31 mouse cellular contexts compared by ENCODE assay signal in genomic region chr14:19732097-19732496, GRCm38 (mm10). TPM values are rescaled to one million over a fixed set of nuclear protein-coding genes. Genes with fewer than 3 reads are reported as not detected.
A peak's percentile ranks its signal among the peaks of the same experiment; 100 is the strongest.
DNase-seq lines count a peak whose midpoint lies in the region; ATAC-seq and TF ChIP-seq lines count a peak whose summit lies in the region.
"Had no signal": no experiment of that assay in that cellular context is flagged by ENCODE, and none has a peak within 500 bp of the region (broad histone marks: within the 10 kb centered on the region; RNA-seq: fewer than 3 reads in every experiment).

No protein-coding gene starts in this region.

- no peaks in the 10 kb centered on the region for H3K79me2 ChIP-seq in myocyte (ENCODE audit: control insufficient read depth, insufficient read depth)

- H3K36me3 ChIP-seq in myocyte (ENCODE audit: control insufficient read depth, insufficient read depth) = no peaks in the 10 kb centered on the region
- no peaks in the 10 kb centered on the region for H3K36me3 ChIP-seq in stomach, postnatal 0 days (ENCODE audit: control insufficient read depth, insufficient read depth, low read length)
- H3K36me3 ChIP-seq: embryonic facial prominence, embryonic 13.5 days; embryonic facial prominence, embryonic 15.5 days; forebrain, embryonic 10.5 days; forebrain, embryonic 12.5 days; G1E had no signal

- peak; percentile 46 for ATAC-seq in granulocyte monocyte progenitor cell, adult 5-6 weeks (replicated peaks; ENCODE audit: poor library complexity, severe bottlenecking)
- no peak for ATAC-seq in stomach, postnatal 0 days (ENCODE audit: low FRiP score, low TSS enrichment)
- ATAC-seq: activated CD4-positive, CD25-positive, alpha-beta regulatory T cell, adult 4 months; CD4-positive, CD25-positive, alpha-beta regulatory T cell, adult 4 months; forebrain, embryonic 14.5 days; forebrain, embryonic 16.5 days; Patski had no signal

- no peaks in the 10 kb centered on the region for H3K9me3 ChIP-seq in stomach, postnatal 0 days (ENCODE audit: control insufficient read depth, low read length)
- H3K9me3 ChIP-seq: embryonic facial prominence, embryonic 13.5 days; embryonic facial prominence, embryonic 15.5 days; forebrain, embryonic 10.5 days; forebrain, embryonic 12.5 days; G1E had no signal

- H3K9ac ChIP-seq in stomach, postnatal 0 days (ENCODE audit: low read length) = no peak overlapping the region
- H3K9ac ChIP-seq: embryonic facial prominence, embryonic 13.5 days; embryonic facial prominence, embryonic 15.5 days; forebrain, embryonic 12.5 days had no signal

- no peak overlapping the region for H3K27ac ChIP-seq in gastrocnemius, adult 2 months
- H3K27ac ChIP-seq in stomach, postnatal 0 days (replicated peaks) = no peak overlapping the region
- H3K27ac ChIP-seq: embryonic facial prominence, embryonic 13.5 days; embryonic facial prominence, embryonic 15.5 days; forebrain, embryonic 10.5 days; forebrain, embryonic 12.5 days had no signal

- DNase-seq in gastrocnemius, adult 2 months = peak; percentile 22
- DNase-seq in gastrocnemius, adult 18-20 months (ENCODE audit: low spot score) = no peak
- peak; percentile 56 for DNase-seq in NIH3T3 (ENCODE audit: low read depth)
- DNase-seq in stomach, postnatal 0 days (ENCODE audit: low spot score) = no peak
- DNase-seq in thymus, postnatal 4 days = no peak
- DNase-seq in testis, postnatal 14 days (ENCODE audit: low spot score) = no peak
- DNase-seq: adrenal gland, adult 2 months; adrenal gland, postnatal 10 days; adrenal gland, postnatal 25 days; B cell, adult 2 months; cerebellum, adult 11 months; cerebellum, adult 18-20 months; cerebellum, adult 8-10 months; cerebellum, adult 9-11 months; cerebellum, postnatal 14 days; cerebellum, postnatal 36 days; embryo, embryonic 11 days had no signal

- intact Hi-C loops in gastrocnemius, adult 2 months (cut with DNase I) = no loop called here

- H3ac ChIP-seq in myocyte (ENCODE audit: control insufficient read depth, insufficient read length) = no peak overlapping the region

- H3K4me2 ChIP-seq in myocyte (ENCODE audit: low read depth) = no peak overlapping the region
- no peak overlapping the region for H3K4me2 ChIP-seq in stomach, postnatal 0 days (replicated peaks; ENCODE audit: low read depth)
- H3K4me2 ChIP-seq: embryonic facial prominence, embryonic 13.5 days; embryonic facial prominence, embryonic 15.5 days; forebrain, embryonic 12.5 days had no signal

- peaks cover 3% of the 10 kb centered on the region for H3K4me1 ChIP-seq in stomach, postnatal 0 days (replicated peaks; ENCODE audit: control insufficient read depth, insufficient read depth)

- WGBS in stomach, postnatal 0 days = 76% methylated on average over 2 of the region's 2 CpGs

- no peak for TF ChIP-seq POLR2A in myocyte (IDR thresholded peaks at IDR 0.05; ENCODE audit: insufficient read length, low read depth)

- H3K4me3 ChIP-seq in gastrocnemius, adult 2 months = no peak overlapping the region
- no peak overlapping the region for H3K4me3 ChIP-seq in myocyte
- H3K4me3 ChIP-seq in stomach, postnatal 0 days (ENCODE audit: low read depth, low read length) = no peak overlapping the region
- H3K4me3 ChIP-seq: embryonic facial prominence, embryonic 13.5 days; embryonic facial prominence, embryonic 15.5 days; erythroblast, embryonic 14.5 days; forebrain, embryonic 10.5 days; forebrain, embryonic 12.5 days had no signal

- H3K27me3 ChIP-seq in myocyte (ENCODE audit: control insufficient read depth, insufficient read depth, insufficient read length) = no peaks in the 10 kb centered on the region
- no peaks in the 10 kb centered on the region for H3K27me3 ChIP-seq in stomach, postnatal 0 days (ENCODE audit: control insufficient read depth, insufficient read depth, low read length)
- H3K27me3 ChIP-seq: CH12.LX; embryonic facial prominence, embryonic 13.5 days; embryonic facial prominence, embryonic 15.5 days; forebrain, embryonic 12.5 days; Patski had no signal

- no peak for TF ChIP-seq EP300 in stomach, postnatal 0 days (optimal IDR thresholded peaks at IDR 0.05)

- no peak for TF ChIP-seq CTCF in gastrocnemius, adult 2 months (IDR thresholded peaks at IDR 0.05)
- no peak for TF ChIP-seq CTCF in stomach, postnatal 0 days (IDR thresholded peaks at IDR 0.05; ENCODE audit: low read depth)

TF ChIP-seq in myocyte, 11 proteins besides CTCF, POLR2A, EP300 and RAD21:
- TF ChIP-seq TCF12 (IDR thresholded peaks at IDR 0.05; ENCODE audit: insufficient read depth, poor library complexity, severe bottlenecking) (no peak), CEBPB (IDR thresholded peaks at IDR 0.05; ENCODE audit: insufficient read depth, poor library complexity, severe bottlenecking) (0 out of 2 replicates have a peak, but pooled peaks have one; percentile 1), TCF3 (IDR thresholded peaks at IDR 0.05; ENCODE audit: insufficient read length, low read depth) (no peak), MAX (IDR thresholded peaks at IDR 0.05; ENCODE audit: low read depth) (no peak), SRF (IDR thresholded peaks at IDR 0.05; ENCODE audit: control insufficient read depth, insufficient read length, low read depth) (no peak)
TF ChIP-seq in myocyte: peak in this region for 1.

RNA-seq across cellular contexts. Expression of gene Nid2, which starts 19.0 kb away (rescaled TPM):
- total RNA-seq in gastrocnemius, adult 2 months (2021) = 1 to 10 TPM; 6.5 to 7.6 TPM
- 1 to 10 TPM; 5.5 to 7.1 TPM for total RNA-seq in gastrocnemius, adult 18-20 months (2021)
- not detected in 2 replicates for total RNA-seq in granulocyte monocyte progenitor cell, adult 5-6 weeks (2014; fragmentation: Nextera tagmentation)
- 0.26 and 0.34 TPM in 2 replicates for total RNA-seq in granulocyte monocyte progenitor cell, adult 5-6 weeks (2017)
- 52.6 TPM for polyA plus RNA-seq in myocyte (2012; fragmentation: generic; extraction: Trizol)
- polyA plus RNA-seq in stomach, postnatal 0 days (2015; fragmentation: Nextera tagmentation; extraction: Ambion mirVana) = 13.5 and 16.4 TPM in 2 replicates

Comparison
In these comparisons a context has a peak if more than half of its experiments do, and no peak if none do; other contexts are left out.
1. DNase-seq: peak in gastrocnemius, adult 2 months (single experiment) and NIH3T3 (single experiment); none in gastrocnemius, adult 18-20 months (single experiment), stomach, postnatal 0 days (single experiment), thymus, postnatal 4 days (single experiment) and testis, postnatal 14 days (single experiment).
2. RNA of gene Nid2, which starts 19.0 kb away (total RNA-seq): 6.5 to 7.6 TPM in gastrocnemius, adult 2 months and 5.5 to 7.1 TPM in gastrocnemius, adult 18-20 months; 0.26 to 0.34 TPM in granulocyte monocyte progenitor cell, adult 5-6 weeks; every median in the first group is over 4 times any median in the second.